Comparison of ENCODE assay signal across 8 mouse cellular contexts in the genomic region with DNA sequence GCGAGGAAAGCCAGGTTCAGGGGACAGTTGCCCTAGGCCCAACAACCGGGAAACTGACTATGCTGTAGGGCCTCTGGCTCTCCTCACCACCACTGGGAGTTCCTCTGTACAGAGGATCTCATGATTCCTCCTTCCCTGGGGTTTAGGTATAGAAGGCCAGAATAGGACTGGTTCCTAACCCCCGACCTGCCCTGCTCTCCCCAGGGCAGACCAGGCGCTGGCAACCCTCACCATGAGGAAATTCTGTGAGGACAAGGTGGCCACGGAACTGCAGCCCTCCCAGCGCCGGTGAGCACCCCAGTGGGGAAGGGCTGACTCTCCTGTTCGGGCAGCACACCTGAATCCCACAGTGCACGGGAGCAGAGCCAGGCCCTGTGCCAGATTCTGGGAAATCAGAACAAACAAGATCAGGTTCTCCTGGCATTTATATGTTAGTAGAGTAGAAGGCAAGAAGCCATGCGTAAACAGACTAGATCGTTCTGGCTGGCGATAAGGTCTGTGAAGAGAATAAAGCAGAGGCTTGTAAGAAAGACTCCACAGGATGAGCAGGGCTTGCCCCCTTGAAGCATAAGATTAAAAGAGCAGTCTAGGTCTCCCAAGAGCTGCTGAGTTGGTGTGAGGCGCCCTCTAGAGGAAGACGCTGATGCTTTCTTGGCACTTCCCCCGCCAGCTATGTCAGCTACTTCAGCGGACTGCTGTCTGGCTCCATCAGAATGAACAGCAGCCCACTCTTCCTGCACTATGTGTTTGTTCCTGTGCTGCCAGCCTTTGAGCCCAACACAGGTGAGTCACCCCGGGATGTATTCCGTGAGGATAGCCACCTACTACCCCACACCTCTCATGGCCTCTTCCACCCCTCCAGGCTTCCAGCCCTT. TPM values are rescaled to one million over a fixed set of nuclear protein-coding genes. Genes with fewer than 3 reads are reported as not detected.
DNase-seq lines count a peak whose midpoint lies in the region; ATAC-seq and TF ChIP-seq lines count a peak whose summit lies in the region.

No protein-coding gene starts in this region.

- H3K9me3 ChIP-seq in limb, embryonic 15.5 days: no peaks in the 10 kb centered on the region

- H3K4me3 ChIP-seq in C2C12 (ENCODE audit: insufficient read depth, poor library complexity, severe bottlenecking): no peak overlapping the region
- H3K4me3 ChIP-seq in limb, embryonic 15.5 days: no peak overlapping the region
- H3K4me3 ChIP-seq in thymus, adult 2 months (ENCODE audit: control insufficient read depth, insufficient read depth, low read length): no peak overlapping the region

- ATAC-seq in common myeloid progenitor, adult 5-6 weeks (replicated peaks; ENCODE audit: low read depth, poor library complexity, severe bottlenecking): peak; percentile 52
- peak; percentile 52 for ATAC-seq in granulocyte monocyte progenitor cell, adult 5-6 weeks (replicated peaks; ENCODE audit: poor library complexity, severe bottlenecking)
- ATAC-seq in limb, embryonic 15.5 days (ENCODE audit: insufficient number of reproducible peaks, low FRiP score, low TSS enrichment, low read depth): no peak

- no peaks in the 10 kb centered on the region for H3K27me3 ChIP-seq in C2C12 (ENCODE audit: control insufficient read depth, insufficient read depth, insufficient read length)
- no peaks in the 10 kb centered on the region for H3K27me3 ChIP-seq in limb, embryonic 15.5 days
- H3K27me3 ChIP-seq in thymus, adult 2 months (ENCODE audit: control insufficient read depth, insufficient read depth, low read length): no peaks in the 10 kb centered on the region

- H3K79me3 ChIP-seq in C2C12 (ENCODE audit: low read depth): peaks cover 3% of the 10 kb centered on the region

- no peak overlapping the region for H3K27ac ChIP-seq in limb, embryonic 15.5 days
- no peak overlapping the region for H3K27ac ChIP-seq in thymus, adult 2 months (ENCODE audit: control insufficient read depth, insufficient read depth, low read length)

- WGBS in limb, embryonic 15.5 days: 52% methylated on average over 18 of the region's 18 CpGs
- 54% methylated on average over 18 of the region's 18 CpGs for WGBS in thymus, adult 2 months

- peaks cover 71% of the 10 kb centered on the region for H3K4me1 ChIP-seq in limb, embryonic 15.5 days
- peaks cover 18% of the 10 kb centered on the region for H3K4me1 ChIP-seq in thymus, adult 2 months (replicated peaks; ENCODE audit: control insufficient read depth, insufficient read depth, low read length)

- H3ac ChIP-seq in C2C12 (ENCODE audit: control insufficient read depth, insufficient read length, low read depth): no peak overlapping the region

- peak; percentile 83 for TF ChIP-seq CTCF in C2C12 (IDR thresholded peaks at IDR 0.05; ENCODE audit: control insufficient read depth, insufficient read depth, insufficient read length)
- peak; percentile 50; the same call in 1 of the 2 replicates for TF ChIP-seq CTCF in thymus, adult 2 months (IDR thresholded peaks at IDR 0.05; ENCODE audit: borderline replicate concordance, control insufficient read depth, extremely low read depth, insufficient read depth, low read length, poor library complexity)

- H3K36me3 ChIP-seq in C2C12 (ENCODE audit: control insufficient read depth, insufficient read depth): peaks cover 89% of the 10 kb centered on the region
- H3K36me3 ChIP-seq in limb, embryonic 15.5 days: peaks cover 84% of the 10 kb centered on the region
- no peaks in the 10 kb centered on the region for H3K36me3 ChIP-seq in thymus, adult 2 months (ENCODE audit: control insufficient read depth, insufficient read depth, low read length)

- no peak overlapping the region for H3K9ac ChIP-seq in limb, embryonic 15.5 days

- TF ChIP-seq POLR2A in thymus, adult 2 months (IDR thresholded peaks at IDR 0.05; ENCODE audit: control insufficient read depth, extremely low read depth, insufficient read depth, low read length, poor library complexity): no peak

- DNase-seq in WW6 (ENCODE audit: low read depth, low spot score): peak; percentile 67
- peak; percentile 87 for DNase-seq in kidney, adult 9 months
- DNase-seq in neural tube, embryonic 10.5 days (ENCODE audit: extremely low spot score, low spot score): peak; percentile 63
- peak; percentile 75 for DNase-seq in thymus, adult 2 months

- peaks cover 37% of the 10 kb centered on the region for H3K79me2 ChIP-seq in C2C12 (ENCODE audit: control insufficient read depth, insufficient read depth)

- H3K4me2 ChIP-seq in limb, embryonic 15.5 days: 0 out of 2 replicates have a peak overlapping the region, but pooled peaks have one; percentile 10

TF ChIP-seq in C2C12, 6 proteins besides CTCF, POLR2A, EP300 and RAD21:
- TF ChIP-seq MYOD1 (IDR thresholded peaks at IDR 0.05; ENCODE audit: control insufficient read depth, insufficient read length, low read depth): no peak

RNA-seq across cellular contexts. Expression of a gene that starts 8.7 kb away (rescaled TPM):
- polyA plus RNA-seq in C2C12 (2012; fragmentation: generic; extraction: Trizol): 67.8 TPM
- total RNA-seq in common myeloid progenitor, adult 5-6 weeks (2017): not detected in 2 replicates
- 0.17 TPM in 1 of 2 replicates, not detected in the other for total RNA-seq in granulocyte monocyte progenitor cell, adult 5-6 weeks (2014; fragmentation: Nextera tagmentation)
- total RNA-seq in granulocyte monocyte progenitor cell, adult 5-6 weeks (2017): not detected in 2 replicates
- 47.5 and 48.6 TPM in 2 replicates for polyA plus RNA-seq in limb, embryonic 15.5 days (2015; fragmentation: Nextera tagmentation; extraction: Ambion mirVana)
- 15.9 and 26.4 TPM in 2 replicates for polyA plus RNA-seq in thymus, adult 2 months (2012; rRNA removed)

RNA-seq across cellular contexts. Expression of a gene that starts 27.1 kb away (rescaled TPM):
- polyA plus RNA-seq in C2C12 (2012; fragmentation: generic; extraction: Trizol): 47.1 TPM
- 9.7 and 15.5 TPM in 2 replicates for total RNA-seq in common myeloid progenitor, adult 5-6 weeks (2017)
- 10.9 and 12.6 TPM in 2 replicates for total RNA-seq in granulocyte monocyte progenitor cell, adult 5-6 weeks (2014; fragmentation: Nextera tagmentation)
- total RNA-seq in granulocyte monocyte progenitor cell, adult 5-6 weeks (2017): 13.2 and 24.2 TPM in 2 replicates
- polyA plus RNA-seq in limb, embryonic 15.5 days (2015; fragmentation: Nextera tagmentation; extraction: Ambion mirVana): 33.4 and 35.4 TPM in 2 replicates
- 40.8 and 43.1 TPM in 2 replicates for polyA plus RNA-seq in thymus, adult 2 months (2012; rRNA removed)

RNA-seq across cellular contexts. Expression of a gene that starts 35.3 kb away (rescaled TPM):
- 297 TPM for polyA plus RNA-seq in C2C12 (2012; fragmentation: generic; extraction: Trizol)
- not detected in 2 replicates for total RNA-seq in common myeloid progenitor, adult 5-6 weeks (2017)
- not detected in 2 replicates for total RNA-seq in granulocyte monocyte progenitor cell, adult 5-6 weeks (2014; fragmentation: Nextera tagmentation)
- total RNA-seq in granulocyte monocyte progenitor cell, adult 5-6 weeks (2017): not detected in 2 replicates
- polyA plus RNA-seq in limb, embryonic 15.5 days (2015; fragmentation: Nextera tagmentation; extraction: Ambion mirVana): 17.5 and 24.6 TPM in 2 replicates
- 17.8 and 30.2 TPM in 2 replicates for polyA plus RNA-seq in thymus, adult 2 months (2012; rRNA removed)

RNA-seq across cellular contexts. Expression of a gene that starts 35.3 kb away (rescaled TPM):
- 268 TPM for polyA plus RNA-seq in C2C12 (2012; fragmentation: generic; extraction: Trizol)
- 452 and 502 TPM in 2 replicates for total RNA-seq in common myeloid progenitor, adult 5-6 weeks (2017)
- total RNA-seq in granulocyte monocyte progenitor cell, adult 5-6 weeks (2014; fragmentation: Nextera tagmentation): 244 and 264 TPM in 2 replicates
- total RNA-seq in granulocyte monocyte progenitor cell, adult 5-6 weeks (2017): 450 TPM in 2 replicates
- 103 and 111 TPM in 2 replicates for polyA plus RNA-seq in limb, embryonic 15.5 days (2015; fragmentation: Nextera tagmentation; extraction: Ambion mirVana)
- 99.3 and 108 TPM in 2 replicates for polyA plus RNA-seq in thymus, adult 2 months (2012; rRNA removed)

RNA-seq across cellular contexts. Expression of a gene that starts 41.4 kb away (rescaled TPM):
- polyA plus RNA-seq in C2C12 (2012; fragmentation: generic; extraction: Trizol): 0.06 TPM
- 3.3 and 6.3 TPM in 2 replicates for total RNA-seq in common myeloid progenitor, adult 5-6 weeks (2017)
- 0.85 and 0.97 TPM in 2 replicates for total RNA-seq in granulocyte monocyte progenitor cell, adult 5-6 weeks (2014; fragmentation: Nextera tagmentation)
- total RNA-seq in granulocyte monocyte progenitor cell, adult 5-6 weeks (2017): 0.15 and 0.56 TPM in 2 replicates
- 0.61 and 0.81 TPM in 2 replicates for polyA plus RNA-seq in limb, embryonic 15.5 days (2015; fragmentation: Nextera tagmentation; extraction: Ambion mirVana)
- 3.8 and 4.1 TPM in 2 replicates for polyA plus RNA-seq in thymus, adult 2 months (2012; rRNA removed)
